Mouse (Mus musculus): Measurements from ENCODE around the gene Gpx6.

The Gpx6 gene

GRCm38 (mm10) chr13:21326191-21326590, 14.3 kb downstream of the Gpx6 start:
- no peak for DNase-seq

DNA sequence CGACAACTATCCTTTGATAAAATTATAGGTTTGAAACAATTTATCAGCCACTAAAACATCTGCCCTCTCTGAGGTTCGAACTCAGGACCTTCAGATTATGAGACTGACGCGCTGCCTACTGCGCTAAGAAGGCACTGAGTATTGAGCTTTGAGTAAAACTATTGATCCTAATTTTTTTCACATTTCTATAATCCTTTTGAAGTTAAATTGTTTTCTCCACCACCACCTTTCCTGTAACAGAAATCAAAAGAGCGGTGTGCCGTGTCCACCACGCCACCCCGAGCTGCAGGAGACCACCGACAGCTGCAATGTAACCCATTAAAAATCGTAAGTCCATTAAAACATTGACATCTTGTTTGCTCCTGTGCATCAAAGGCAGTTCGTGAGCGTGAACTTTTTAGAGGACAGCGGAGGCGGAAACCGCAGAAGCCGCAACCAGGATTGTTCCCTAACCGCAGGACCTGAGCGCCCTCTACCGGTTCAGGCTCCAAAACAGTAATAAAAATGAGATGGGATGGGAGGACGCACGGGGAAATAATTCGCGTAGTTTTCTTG, 14.8 kb downstream of the Gpx6 start:
- peak; percentile 82 to 90 for DNase-seq

- DNase-seq, result peak in 1 of 2 experiments; percentile 11
These were observed 15.5 kb downstream of the Gpx6 start for GRCm38 (mm10) chr13:21327424-21327823.

DNA sequence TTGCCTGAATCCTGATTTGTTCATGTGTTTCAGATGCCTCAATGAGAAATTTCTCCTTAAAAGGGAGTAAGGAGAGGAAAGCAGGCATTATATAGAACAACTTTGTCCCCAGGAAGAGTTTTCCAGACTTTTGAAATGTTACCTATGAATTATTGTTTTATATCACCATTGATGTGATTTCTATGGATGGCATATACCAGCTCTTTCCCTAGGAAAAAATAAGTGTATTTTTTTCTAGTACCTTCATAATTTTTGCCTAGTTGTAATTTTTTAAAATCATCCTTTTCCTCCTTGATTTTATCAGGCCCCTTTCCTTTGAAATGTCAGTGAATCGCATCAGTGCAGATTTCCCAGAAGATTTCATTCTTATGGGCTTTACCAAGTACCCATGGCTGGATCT, 34.7 kb downstream of the Gpx6 start, which contains the start of gene Olfr1367:
TSS of gene Olfr1367 (plus strand) at position 301 of the 400 bp plus-strand sequence.
- DNase-seq, result no peak

GRCm38 (mm10) chr13:21350593-21350992, 38.7 kb downstream of the Gpx6 start:
- DNase-seq, result no peak

DNA sequence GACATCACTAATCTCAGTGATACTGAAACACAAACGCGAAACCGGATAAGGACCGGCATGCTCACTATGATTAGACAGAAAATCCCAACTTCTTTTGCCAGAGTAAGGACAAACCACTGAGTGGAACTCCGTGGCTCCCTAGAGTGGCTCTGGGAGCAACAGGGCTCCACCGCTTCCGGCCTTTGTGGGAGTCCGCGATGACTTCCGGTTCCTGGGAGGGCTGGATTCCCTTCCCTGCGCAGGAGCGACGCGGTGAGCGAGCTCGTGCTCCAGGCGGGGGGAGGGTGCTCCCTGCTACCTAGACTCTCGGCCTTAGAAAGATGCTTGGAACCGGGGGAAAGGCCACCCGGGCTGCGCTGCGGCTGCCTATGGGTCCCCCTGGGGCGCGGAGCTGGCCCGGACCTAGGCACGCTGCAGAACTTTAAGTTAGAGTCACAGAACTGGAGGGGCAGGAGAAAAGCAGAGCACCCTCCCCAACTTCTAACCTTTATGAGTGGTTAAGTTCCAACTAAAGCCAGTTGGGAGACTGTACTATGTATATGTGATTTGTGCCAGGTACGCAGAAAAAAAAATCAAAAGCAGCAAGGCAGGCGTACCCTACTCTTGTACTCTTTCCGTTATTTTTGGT, 50.8 kb downstream of the Gpx6 start, which contains the start of gene Zscan12:
TSS of gene Zscan12 (plus strand) at position 200 of the 628 bp plus-strand sequence.
- DNase-seq, result peak; percentile 90 to 94

DNA sequence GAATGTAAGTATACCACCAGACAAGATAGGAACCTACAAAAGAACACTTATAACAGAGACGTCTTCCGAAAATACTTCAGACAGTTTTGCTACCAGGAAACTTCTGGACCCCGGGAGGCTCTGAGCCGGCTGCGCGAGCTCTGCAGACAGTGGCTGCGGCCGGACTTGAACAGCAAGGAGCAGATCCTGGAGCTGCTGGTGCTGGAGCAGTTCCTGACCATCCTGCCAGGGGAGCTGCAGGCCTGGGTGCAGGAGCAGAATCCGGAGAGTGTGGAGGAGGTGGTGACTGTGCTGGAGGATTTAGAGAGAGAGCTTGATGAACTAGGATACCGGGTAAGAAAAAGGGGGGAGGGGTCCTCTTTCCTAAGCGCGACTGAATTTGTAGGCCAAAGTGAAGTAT, 51.8 kb downstream of the Gpx6 start:
- DNase-seq, result peak; percentile 14 to 28

DNA sequence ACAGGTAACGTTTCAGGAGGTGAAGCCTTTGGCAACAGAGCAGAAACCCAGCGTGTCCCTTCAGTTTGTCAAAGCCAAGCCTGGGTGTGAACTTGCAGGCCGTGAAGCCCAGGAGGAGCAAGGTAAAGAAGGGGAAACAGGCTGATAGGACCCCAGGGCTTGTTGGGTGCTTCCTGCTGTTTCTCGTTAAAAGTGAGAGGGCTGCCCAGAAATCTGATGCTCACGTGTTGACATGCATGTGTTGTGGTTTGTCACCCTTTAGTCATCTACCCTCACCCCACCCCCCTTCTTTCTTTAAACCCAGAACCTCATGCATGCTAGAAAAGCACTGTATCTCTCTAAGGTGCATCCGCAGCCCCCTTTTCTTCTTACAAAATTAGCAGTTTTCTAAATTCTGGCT, 54.7 kb downstream of the Gpx6 start:
- no peak for DNase-seq
